In the genomic region with DNA sequence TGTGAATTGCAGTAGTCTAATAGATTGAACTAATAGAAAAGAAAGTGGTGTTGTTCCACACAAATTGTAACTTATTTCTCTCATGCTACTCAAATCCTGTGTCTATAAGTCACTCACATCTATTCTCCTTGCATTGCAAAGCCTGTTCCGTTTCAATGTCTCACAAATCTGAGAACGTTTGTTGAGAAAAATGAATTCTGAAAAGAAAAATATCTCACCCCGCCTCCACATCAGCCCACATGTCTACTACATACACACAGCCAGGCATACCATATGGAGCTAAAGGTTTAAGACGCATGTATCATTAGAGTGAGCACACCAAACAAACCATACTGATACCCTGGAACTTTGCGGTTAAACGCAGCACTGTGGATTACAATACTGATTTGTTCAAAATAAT, we compare ENCODE assay signal across 19 mouse cellular contexts.
DNase-seq lines count a peak whose midpoint lies in the region; ATAC-seq lines count a peak whose summit lies in the region.
"Had no signal": no experiment of that assay in that cellular context is flagged by ENCODE, and none has a peak within 500 bp of the region (broad histone marks: within the 10 kb centered on the region; RNA-seq: fewer than 3 reads in every experiment).

No protein-coding gene starts in this region.

- no peak overlapping the region for H3K4me2 ChIP-seq in liver, embryonic 11.5 days
- H3K4me2 ChIP-seq: embryonic facial prominence, embryonic 13.5 days; forebrain, embryonic 12.5 days; heart, embryonic 12.5 days; hindbrain, embryonic 14.5 days had no signal

- no peak overlapping the region for H3K4me3 ChIP-seq in liver, embryonic 11.5 days (ENCODE audit: low read depth, low read length)
- H3K4me3 ChIP-seq: embryonic facial prominence, embryonic 13.5 days; forebrain, embryonic 12.5 days; heart, embryonic 12.5 days; hindbrain, embryonic 10.5 days had no signal

- WGBS in liver, embryonic 11.5 days = 84% methylated on average over 6 of the region's 6 CpGs

- no peaks in the 10 kb centered on the region for H3K4me1 ChIP-seq in liver, embryonic 11.5 days (replicated peaks; ENCODE audit: control insufficient read depth, insufficient read depth, low read length)
- H3K4me1 ChIP-seq: embryonic facial prominence, embryonic 13.5 days; forebrain, embryonic 12.5 days; heart, embryonic 12.5 days; hindbrain, embryonic 10.5 days had no signal

- no peaks in the 10 kb centered on the region for H3K27me3 ChIP-seq in liver, embryonic 11.5 days (replicated peaks; ENCODE audit: control insufficient read depth, insufficient read depth, low read length)
- H3K27me3 ChIP-seq: embryonic facial prominence, embryonic 13.5 days; forebrain, embryonic 12.5 days; heart, embryonic 12.5 days had no signal

- H3K9me3 ChIP-seq in liver, embryonic 11.5 days (ENCODE audit: control insufficient read depth, low read length) = no peaks in the 10 kb centered on the region
- H3K9me3 ChIP-seq: embryonic facial prominence, embryonic 13.5 days; forebrain, embryonic 12.5 days; heart, embryonic 12.5 days; hindbrain, embryonic 10.5 days had no signal

- no peaks in the 10 kb centered on the region for H3K36me3 ChIP-seq in liver, embryonic 11.5 days (ENCODE audit: control insufficient read depth, insufficient read depth, low read length)
- H3K36me3 ChIP-seq: embryonic facial prominence, embryonic 13.5 days; forebrain, embryonic 12.5 days; heart, embryonic 12.5 days; hindbrain, embryonic 10.5 days had no signal

- no peak overlapping the region for H3K27ac ChIP-seq in liver, embryonic 11.5 days (ENCODE audit: low read depth, low read length)
- H3K27ac ChIP-seq: embryonic facial prominence, embryonic 13.5 days; forebrain, embryonic 12.5 days; hindbrain, embryonic 10.5 days; hindbrain, embryonic 14.5 days had no signal

- no peak for ATAC-seq in liver, embryonic 11.5 days (replicated peaks; ENCODE audit: low FRiP score)
- ATAC-seq: forebrain, postnatal 0 days had no signal

- DNase-seq in left cerebral cortex, adult 18-20 months (ENCODE audit: low spot score in 2 of 2) = peak; percentile 9 to 38
- no peak for DNase-seq in left cerebral cortex, adult 11 months (ENCODE audit: low spot score)
- DNase-seq in right cerebral cortex, adult 2 months (ENCODE audit: low spot score in 2 of 2) = peak; percentile 29 to 38
- no peak for DNase-seq in right cerebral cortex, postnatal 4 days
- DNase-seq in frontal cortex, postnatal 36 days (ENCODE audit: low spot score in 2 of 2) = peak; percentile 33 to 55
- DNase-seq in right cerebral cortex, postnatal 36 days (ENCODE audit: low spot score in 2 of 2) = peak; percentile 8 to 9
- DNase-seq in gastrocnemius, postnatal 10 days = no peak
- DNase-seq in liver, embryonic 11.5 days (ENCODE audit: low spot score) = no peak
- DNase-seq: adrenal gland, adult 2 months; adrenal gland, postnatal 25 days; cerebellum, adult 2 months; cerebellum, postnatal 25 days; forebrain, postnatal 0 days; gastrocnemius, postnatal 25 days had no signal

- no peak overlapping the region for H3K9ac ChIP-seq in liver, embryonic 11.5 days (ENCODE audit: low read depth, low read length)
- H3K9ac ChIP-seq: embryonic facial prominence, embryonic 13.5 days; forebrain, embryonic 12.5 days; forebrain, postnatal 0 days; heart, embryonic 12.5 days; hindbrain, embryonic 14.5 days had no signal

Comparison
In these comparisons a context has a peak if more than half of its experiments do, and no peak if none do; other contexts are left out.
1. DNase-seq: peak in left cerebral cortex, adult 18-20 months (2 of 2), right cerebral cortex, adult 2 months (2 of 2), frontal cortex, postnatal 36 days (2 of 2) and right cerebral cortex, postnatal 36 days (2 of 2); none in left cerebral cortex, adult 11 months (single experiment), right cerebral cortex, postnatal 4 days (single experiment), gastrocnemius, postnatal 10 days (single experiment) and liver, embryonic 11.5 days (single experiment).